Mouse (Mus musculus): ENCODE measurements around the gene Fkbp10.

- no peak for TF ChIP-seq CTCF (IDR thresholded peaks at IDR 0.05; ENCODE audit: low read depth)
- TF ChIP-seq EP300 (IDR thresholded peaks at IDR 0.05; ENCODE audit: low read depth), result no peak
Observed at GRCm38 (mm10) chr11:100408835-100409462, 6.5 kb upstream of the Fkbp10 start.

Data from heart, postnatal 0 days (tissue).